18 mouse cellular contexts compared by ENCODE assay signal in the genomic region with DNA sequence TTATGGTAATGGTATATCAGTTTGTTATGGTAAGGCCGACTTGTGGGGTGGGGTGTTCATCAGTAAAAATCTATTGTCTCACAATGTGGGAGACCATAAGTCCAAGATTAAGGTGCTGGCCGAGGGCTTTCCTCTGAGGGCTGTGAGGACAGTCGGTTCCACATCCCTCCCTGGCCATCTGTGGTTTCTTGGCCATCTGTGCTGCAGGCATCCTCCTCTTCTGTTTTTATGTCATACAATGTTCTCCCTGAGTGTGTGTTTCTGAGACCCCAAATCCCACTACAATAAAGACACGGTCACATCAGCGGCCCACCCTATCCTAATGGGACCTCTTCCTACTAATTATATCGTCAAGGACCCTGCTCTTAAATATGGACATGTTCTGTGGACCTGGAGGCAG.
DNase-seq lines count a peak whose midpoint lies in the region; ATAC-seq lines count a peak whose summit lies in the region.
"Had no signal": no experiment of that assay in that cellular context is flagged by ENCODE, and none has a peak within 500 bp of the region (broad histone marks: within the 10 kb centered on the region; RNA-seq: fewer than 3 reads in every experiment).

No protein-coding gene starts in this region.

- H3K4me2 ChIP-seq in forebrain, embryonic 12.5 days: no peak overlapping the region
- H3K4me2 ChIP-seq: heart, embryonic 11.5 days; hindbrain, embryonic 14.5 days; intestine, embryonic 15.5 days; liver, embryonic 11.5 days; lung, embryonic 15.5 days; midbrain, embryonic 12.5 days had no signal

- no peaks in the 10 kb centered on the region for H3K27me3 ChIP-seq in forebrain, embryonic 12.5 days
- H3K27me3 ChIP-seq in forebrain, embryonic 10.5 days (ENCODE audit: poor library complexity, severe bottlenecking): no peaks in the 10 kb centered on the region
- H3K27me3 ChIP-seq: intestine, embryonic 15.5 days; lung, embryonic 15.5 days; midbrain, embryonic 12.5 days had no signal

- H3K4me1 ChIP-seq in forebrain, embryonic 12.5 days: peaks cover 42% of the 10 kb centered on the region
- H3K4me1 ChIP-seq in forebrain, embryonic 10.5 days: peaks cover 29% of the 10 kb centered on the region

- no peaks in the 10 kb centered on the region for H3K9me3 ChIP-seq in forebrain, embryonic 12.5 days
- H3K9me3 ChIP-seq in forebrain, embryonic 10.5 days: no peaks in the 10 kb centered on the region
- H3K9me3 ChIP-seq: intestine, embryonic 15.5 days; limb, embryonic 10.5 days; lung, embryonic 15.5 days; midbrain, embryonic 12.5 days had no signal

- H3K4me3 ChIP-seq in forebrain, embryonic 12.5 days (replicated peaks): no peak overlapping the region
- H3K4me3 ChIP-seq in forebrain, embryonic 10.5 days: no peak overlapping the region
- H3K4me3 ChIP-seq: intestine, embryonic 15.5 days; limb, embryonic 10.5 days; lung, embryonic 15.5 days; midbrain, embryonic 12.5 days had no signal

- ATAC-seq in forebrain, embryonic 12.5 days (ENCODE audit: low FRiP score): no peak
- ATAC-seq in granulocyte monocyte progenitor cell, adult 5-6 weeks (replicated peaks; ENCODE audit: poor library complexity, severe bottlenecking): no peak
- ATAC-seq in frontal cortex, adult (ENCODE audit: low TSS enrichment): no peak
- ATAC-seq: intestine, embryonic 15.5 days had no signal

- 0 out of 2 replicates have a peak overlapping the region, but pooled peaks have one; percentile 19 for H3K27ac ChIP-seq in forebrain, embryonic 12.5 days
- H3K27ac ChIP-seq in forebrain, embryonic 10.5 days: no peak overlapping the region
- H3K27ac ChIP-seq: intestine, embryonic 15.5 days; kidney, postnatal 0 days; limb, embryonic 10.5 days; lung, embryonic 15.5 days; midbrain, embryonic 12.5 days had no signal

- no peak for DNase-seq in forebrain, embryonic 10.5 days (ENCODE audit: extremely low spot score, low spot score)
- peak; percentile 34 for DNase-seq in left cerebral cortex, postnatal 4 days
- no peak for DNase-seq in left cerebral cortex, postnatal 10 days (ENCODE audit: extremely low spot score in 1 of 2, low spot score in 2 of 2)
- peak; percentile 69 to 75 for DNase-seq in cerebellum, postnatal 10 days
- DNase-seq in natural killer cell, adult 2 months (ENCODE audit: low spot score in 2 of 2): no peak
- DNase-seq: embryo, embryonic 11 days; retina, postnatal 1 day had no signal

- H3K9ac ChIP-seq in forebrain, embryonic 12.5 days: no peak overlapping the region
- H3K9ac ChIP-seq: hindbrain, embryonic 14.5 days; intestine, embryonic 15.5 days; lung, embryonic 15.5 days; midbrain, embryonic 12.5 days had no signal

- intact Hi-C loops in left cerebral cortex, postnatal 4 days (cut with DNase I): no loop called here
- intact Hi-C loops in left cerebral cortex, postnatal 10 days (cut with DNase I): no loop called here

- peaks cover 16% of the 10 kb centered on the region for H3K36me3 ChIP-seq in forebrain, embryonic 12.5 days (replicated peaks)
- H3K36me3 ChIP-seq in forebrain, embryonic 10.5 days (replicated peaks): peaks cover 50% of the 10 kb centered on the region
- H3K36me3 ChIP-seq: intestine, embryonic 15.5 days had no signal

- WGBS in forebrain, embryonic 12.5 days: 89% methylated on average over 6 of the region's 6 CpGs
- 92% methylated on average over 6 of the region's 6 CpGs for whole genome bisulfite sequencing in forebrain, embryonic 10.5 days

Comparison
In these comparisons a context has a peak if more than half of its experiments do, and no peak if none do; other contexts are left out.
1. DNase-seq: peak in left cerebral cortex, postnatal 4 days (single experiment) and cerebellum, postnatal 10 days (2 of 2); none in forebrain, embryonic 10.5 days (single experiment), left cerebral cortex, postnatal 10 days (0 of 2) and natural killer cell, adult 2 months (0 of 2).